Mouse (Mus musculus): ENCODE data around the gene Msi2.

Msi2 gene

DNA sequence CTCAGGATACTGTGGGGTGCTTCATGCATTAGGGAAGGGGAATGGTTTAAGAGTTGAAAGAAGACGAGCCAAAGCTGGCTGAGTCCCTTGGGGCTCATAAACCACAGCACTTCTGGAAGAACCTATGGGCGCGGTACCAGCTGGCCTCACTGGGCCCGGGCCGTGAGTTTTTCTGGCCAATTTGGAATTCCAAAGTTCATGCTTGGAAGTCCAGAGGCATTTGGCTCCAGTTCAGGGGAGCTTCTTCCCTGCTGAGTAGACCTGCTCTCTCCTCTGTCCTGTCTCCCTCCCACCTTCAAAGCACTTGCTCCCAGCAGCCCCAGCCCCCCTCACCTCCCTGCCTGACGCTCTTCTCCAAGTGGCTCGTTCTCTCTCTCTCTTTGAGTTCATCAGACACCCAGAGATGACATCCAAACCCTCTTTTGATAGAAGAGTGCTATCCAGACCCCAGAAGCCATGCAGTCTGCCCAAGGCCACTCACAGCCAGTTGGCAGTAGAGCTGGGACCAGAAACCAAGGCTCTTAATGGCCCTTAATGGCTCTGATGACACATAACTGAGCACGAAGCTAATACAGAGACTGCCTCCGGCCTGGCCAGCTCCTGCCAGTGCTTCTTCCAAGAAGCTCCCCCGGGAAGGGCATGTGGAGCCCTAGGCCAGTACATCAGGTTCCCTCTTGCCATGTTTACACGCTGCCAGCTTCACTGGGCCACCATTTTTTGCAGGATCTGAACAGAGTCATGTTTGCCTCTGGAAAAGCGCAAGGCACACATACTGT, 204.0 kb downstream of the Msi2 start:
- DNase-seq (ENCODE audit: low spot score) = no peak

DNA sequence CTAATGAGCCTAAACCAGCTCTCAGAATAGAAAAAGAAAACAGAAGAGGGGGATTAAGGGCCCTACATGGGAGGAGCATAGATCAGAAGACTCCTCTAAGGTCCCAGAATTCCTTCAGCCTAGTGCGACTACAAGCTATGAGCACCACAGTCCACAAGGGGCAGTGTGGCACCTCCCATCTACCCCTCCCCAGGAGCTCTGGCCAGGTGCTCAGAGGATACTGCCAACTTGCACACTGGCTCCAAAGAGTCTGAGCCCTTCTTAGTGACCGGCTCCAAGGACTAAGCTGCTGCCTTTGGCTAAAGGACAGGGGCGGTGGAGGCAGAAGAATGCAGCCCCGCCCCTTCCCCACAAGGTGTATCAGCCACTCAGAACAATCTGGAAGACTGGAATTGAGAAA, 205.7 kb downstream of the Msi2 start:
- DNase-seq (ENCODE audit: low spot score) = peak; percentile 83

DNA sequence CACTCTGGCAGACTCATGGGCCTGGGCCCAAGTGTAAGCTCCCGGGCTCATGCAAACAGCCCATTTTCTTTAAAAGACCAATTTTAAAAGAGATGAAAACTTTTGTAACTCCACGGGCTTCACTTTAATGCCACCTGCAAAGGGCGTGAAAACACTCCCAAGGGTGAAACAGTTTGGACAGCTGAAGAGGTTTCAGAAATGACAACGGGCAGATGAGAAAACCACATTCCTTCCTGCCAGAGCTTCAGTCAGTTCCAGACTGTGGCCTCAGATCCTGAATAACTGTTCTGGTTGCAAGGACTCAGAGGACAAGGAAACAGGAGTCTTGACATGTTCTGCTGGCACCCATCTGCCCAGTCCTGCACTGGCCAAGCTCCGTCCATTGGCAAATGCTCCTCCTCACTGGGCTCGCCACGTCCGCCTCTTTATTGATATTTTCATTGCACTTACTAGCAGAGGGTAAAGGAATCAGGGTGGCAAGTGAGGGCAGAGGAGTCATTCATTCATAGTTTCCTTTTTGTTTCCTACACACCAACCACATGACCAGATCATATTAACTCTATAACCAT, 207.9 kb downstream of the Msi2 start:
- DNase-seq (ENCODE audit: low spot score) = no peak

DNA sequence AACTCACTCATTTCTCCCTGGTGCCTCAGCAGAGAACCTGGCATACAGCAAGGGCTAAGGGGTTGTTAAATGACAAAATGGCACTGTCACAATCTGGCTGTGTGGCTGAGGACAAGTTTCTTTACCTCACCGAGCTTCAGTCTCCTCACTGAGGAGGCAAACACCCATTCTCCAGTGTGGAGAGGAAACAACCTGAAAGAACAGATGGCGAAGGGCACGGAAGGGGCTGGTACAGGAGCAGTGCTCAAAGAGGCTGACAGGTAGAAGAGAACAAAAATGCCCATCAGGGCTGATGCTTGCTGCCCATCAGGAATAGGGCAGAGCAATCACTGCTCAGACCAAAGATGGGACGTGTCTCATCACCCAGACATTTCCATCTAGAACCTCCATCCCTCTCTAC, 208.8 kb downstream of the Msi2 start:
- no peak for DNase-seq (ENCODE audit: low spot score)

DNA sequence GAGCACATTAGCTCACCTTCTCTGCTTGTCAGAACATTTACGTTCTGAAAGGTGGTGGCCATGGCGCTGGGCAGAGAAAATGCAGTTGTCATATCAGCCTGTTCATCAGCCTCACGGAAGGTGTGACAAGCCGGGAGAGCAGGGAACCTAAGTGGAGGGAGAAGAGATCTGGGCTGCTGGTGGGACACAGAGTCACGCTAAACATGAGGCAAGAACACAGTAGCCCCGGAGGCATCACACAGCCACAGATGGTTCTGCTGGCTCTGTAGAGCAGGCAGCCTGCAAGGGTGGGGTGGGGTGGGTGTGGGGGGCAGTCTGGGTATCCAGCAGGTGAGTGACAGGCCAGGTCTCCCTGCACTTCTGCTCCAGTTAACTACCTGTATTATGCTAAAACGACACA, 210.2 kb downstream of the Msi2 start:
- no peak for DNase-seq (ENCODE audit: low spot score)

DNA sequence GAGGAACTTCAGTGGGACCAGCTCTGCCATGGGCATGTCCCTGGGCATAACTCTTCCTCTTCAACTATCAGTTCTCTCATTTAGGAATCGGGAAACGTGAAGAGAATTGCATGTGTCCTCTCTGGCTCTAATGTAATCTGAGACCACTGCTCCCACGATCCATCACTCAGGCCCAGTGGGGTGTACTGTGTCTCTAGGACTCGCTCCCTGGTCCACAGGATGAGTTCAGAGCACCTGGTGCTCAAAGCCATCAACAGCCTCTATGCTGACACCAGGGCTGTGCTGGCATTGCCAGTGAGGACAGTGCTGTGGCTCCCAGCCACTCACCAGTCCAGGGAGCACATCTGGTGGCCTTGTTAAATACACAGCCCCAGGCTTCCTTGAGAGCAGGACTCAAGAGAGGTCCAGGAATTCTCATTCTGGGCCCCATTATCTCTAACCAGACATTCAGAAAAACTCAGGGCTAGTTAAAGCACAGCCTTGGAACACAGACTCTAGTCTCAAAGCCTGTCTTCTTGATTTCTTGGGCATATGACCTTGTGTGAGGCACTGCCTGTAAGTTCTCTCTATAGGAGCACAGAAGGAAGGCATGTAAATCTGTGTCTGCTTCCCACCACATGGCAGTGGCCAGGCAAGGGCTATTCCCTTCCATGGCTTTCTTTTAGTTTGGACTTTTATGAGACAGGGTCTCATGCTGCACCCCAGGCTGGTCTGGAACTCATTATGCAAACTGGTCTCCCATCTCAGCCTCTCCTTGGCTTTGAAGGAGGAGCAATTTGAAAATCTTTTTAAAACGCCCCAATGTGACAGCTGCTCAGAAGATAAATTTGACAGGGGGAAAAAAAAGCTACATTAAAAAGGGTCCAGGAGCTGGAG, 211.5 kb downstream of the Msi2 start:
- peak; percentile 50 for DNase-seq (ENCODE audit: low spot score)

DNA sequence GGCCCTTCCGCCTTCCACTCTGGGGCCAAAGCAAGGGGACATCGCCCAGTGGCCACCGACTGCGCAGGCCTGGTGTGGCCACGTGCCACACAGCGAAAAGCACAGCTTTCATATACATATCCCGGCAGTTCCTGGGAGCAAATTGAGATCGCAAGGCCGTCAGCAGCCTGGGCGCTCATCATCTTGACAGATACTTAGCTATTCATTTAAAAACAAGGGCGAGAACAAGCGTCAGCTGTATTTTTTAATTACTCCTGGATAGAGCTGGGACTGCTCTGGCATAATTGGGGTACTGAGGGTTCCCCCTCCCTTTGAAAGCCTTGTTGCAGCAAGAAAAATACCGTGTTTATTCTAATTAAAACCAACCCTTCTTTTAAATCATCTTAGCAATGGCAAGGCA, 212.2 kb downstream of the Msi2 start:
- DNase-seq (ENCODE audit: low spot score) = no peak

DNA sequence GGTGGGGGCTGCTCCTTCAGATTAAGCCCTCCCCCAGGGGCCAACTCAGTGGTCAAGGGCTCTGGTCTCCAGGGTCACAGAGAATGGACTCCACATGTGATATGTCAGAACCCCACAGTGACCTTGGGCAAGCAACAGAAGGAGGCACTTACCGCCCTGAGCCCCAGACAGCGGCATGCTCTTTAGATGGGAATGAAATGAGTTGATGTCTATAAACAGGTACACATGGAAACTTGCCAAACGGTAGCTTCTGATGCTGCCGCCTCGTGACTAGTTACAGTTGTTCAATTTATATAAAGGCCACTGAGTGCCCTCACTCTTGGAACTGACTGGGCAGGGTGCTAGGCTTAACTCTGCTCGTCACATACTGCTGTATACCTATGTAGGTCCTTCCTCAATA, 215.7 kb downstream of the Msi2 start:
- DNase-seq (ENCODE audit: low spot score) = no peak

DNA sequence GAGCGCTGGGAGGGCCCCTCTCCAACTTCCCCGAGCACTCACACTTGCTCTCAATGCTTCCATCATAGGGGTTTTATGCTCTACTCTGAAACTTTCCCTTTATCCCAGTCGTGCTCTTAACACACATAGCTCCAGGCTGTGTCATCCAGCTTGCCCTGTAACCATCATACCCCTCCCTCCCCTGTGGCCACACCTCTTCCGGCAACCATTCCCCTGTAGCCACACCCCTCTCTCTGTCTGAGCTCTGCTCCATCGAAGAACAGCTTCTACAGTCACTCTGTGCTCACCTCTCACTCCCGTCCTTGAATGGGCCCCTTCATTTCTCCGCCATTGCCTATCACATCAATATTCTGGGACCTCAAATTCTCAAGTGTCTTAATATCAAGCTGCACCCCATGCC, 219.8 kb downstream of the Msi2 start:
- DNase-seq (ENCODE audit: low spot score) = no peak

DNA sequence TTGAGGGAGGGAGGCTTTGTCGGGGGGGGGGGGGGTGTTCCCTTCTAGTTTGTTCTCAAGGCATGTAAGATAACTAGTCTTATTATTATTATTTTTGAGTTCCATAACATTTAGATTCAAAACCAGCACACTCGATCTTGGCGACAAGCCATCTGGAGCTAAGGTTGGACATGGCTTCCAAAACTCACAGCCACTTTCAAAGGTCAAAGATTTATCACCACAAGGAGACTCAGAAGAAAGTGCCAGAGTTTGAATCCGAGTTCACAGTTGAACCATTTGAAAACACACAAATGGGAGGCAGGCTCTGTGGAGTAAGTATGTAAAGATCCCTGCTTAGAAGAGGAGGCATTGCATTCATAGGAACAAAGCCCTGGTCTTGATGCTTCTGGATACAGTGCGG, 221.9 kb downstream of the Msi2 start:
- DNase-seq (ENCODE audit: low spot score) = no peak

DNA sequence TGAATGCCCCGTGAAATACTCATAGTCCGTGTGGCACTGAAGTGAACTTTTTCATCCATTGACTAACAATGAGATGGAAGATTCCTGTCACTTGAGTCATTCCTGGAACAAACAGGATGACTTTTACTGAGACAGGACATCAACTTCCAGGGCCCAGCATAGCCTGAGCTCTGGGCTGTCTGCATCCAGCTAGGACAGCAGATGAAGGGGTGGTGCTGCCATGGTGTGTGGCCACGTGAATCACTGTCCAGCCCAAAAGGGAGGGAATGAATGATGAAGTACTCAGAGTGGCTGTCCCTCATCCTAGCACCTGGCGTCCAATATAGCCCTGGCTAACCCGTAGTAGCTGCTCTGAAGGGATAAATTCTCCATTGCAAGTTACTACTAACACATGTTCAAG, 222.6 kb downstream of the Msi2 start:
- no peak for DNase-seq (ENCODE audit: low spot score)

DNA sequence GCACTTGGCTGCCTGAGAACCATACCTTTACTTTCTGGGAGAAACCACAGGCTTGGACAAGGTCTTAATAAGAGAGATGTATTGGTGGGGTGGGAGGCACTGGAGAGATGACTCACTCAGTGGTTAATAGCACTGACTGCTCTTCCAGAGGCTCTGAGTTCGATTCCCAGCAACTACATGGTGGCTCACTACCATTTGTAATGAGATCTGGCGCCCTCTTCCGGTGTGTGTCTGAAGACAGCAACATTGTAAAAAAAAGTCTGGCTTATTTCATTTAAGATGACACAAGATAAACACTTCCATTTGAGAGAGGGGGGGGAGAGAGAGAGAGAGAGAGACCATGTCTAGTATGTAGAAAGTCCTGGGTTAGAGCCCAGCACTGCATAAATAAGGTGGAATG, 223.3 kb downstream of the Msi2 start:
- DNase-seq (ENCODE audit: low spot score) = no peak

DNA sequence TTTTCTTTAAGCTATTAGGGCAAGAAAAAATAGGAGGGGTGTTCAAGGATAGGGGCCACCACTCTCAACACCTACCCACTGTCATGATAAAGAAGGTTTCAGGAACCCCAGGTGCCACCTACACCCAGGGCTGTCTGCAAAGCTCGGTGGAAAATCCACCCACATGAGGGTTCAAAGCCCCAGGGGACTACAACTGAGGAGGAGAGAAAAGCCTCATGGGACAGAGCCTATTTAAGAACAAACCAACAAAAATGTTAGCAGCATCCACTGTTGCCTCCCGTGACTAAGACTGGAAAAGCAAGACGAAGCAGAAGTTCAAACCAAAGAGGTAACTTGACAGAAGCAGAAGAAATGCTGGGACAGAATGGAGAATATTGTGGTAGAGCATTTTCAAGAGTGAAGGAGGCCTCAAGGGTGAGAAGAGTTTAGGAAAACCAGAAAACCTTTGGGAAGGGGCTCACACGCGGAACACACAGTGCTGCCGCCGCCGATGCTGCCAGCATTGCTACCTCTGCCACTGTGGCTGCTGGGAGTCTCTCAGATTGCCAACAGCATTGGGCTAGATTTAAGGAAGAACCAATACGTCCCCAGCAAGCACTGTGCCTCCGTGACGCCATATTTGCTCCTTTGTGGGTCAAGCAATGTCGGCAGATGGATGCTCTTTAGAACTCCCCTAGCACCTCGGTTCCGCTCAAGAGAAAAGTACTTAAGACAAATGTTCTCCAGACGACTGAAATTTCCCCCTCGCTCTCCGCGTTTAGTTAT, 224.3 kb downstream of the Msi2 start:
- DNase-seq (ENCODE audit: low spot score) = no peak

DNA sequence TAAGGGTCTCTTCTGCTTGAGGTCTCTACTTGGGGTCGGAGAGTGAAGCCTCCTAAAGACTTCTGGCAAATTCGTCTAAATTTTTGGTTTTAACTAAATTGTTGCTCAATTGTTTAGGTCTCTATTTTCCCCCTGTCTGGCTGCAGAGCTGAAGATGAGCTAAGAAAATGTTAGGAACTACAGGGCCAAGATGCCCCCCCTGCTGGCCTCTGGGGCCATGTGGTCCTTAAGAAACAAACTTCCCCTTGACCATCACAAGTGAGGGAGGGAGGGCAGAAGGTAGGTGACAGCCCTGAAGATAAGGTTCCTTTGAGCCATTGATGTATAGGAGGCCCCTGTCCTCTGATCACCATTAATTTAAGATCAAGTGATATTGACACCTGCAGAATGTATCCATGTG, 225.7 kb downstream of the Msi2 start:
- DNase-seq (ENCODE audit: low spot score) = no peak

DNA sequence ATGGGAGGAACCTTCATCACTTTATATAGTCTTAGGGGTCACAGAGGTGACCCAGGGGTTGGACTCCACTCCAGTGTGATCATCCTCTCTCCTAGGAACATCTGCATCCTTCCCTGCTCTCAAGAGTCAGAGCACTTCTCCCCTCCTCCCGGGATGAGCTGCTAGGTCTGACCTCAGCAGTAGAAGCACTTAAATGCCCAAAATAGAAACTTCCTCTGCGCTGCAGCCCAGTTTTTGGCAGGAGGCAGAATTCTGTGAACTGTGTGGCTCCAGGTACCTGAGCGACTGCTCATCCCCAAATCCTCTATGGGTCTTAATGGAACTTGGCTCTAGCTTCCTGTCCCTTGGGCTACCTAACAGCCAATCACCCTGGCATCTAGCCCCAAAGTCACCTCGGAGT, 228.3 kb downstream of the Msi2 start:
- DNase-seq (ENCODE audit: low spot score) = no peak

DNA sequence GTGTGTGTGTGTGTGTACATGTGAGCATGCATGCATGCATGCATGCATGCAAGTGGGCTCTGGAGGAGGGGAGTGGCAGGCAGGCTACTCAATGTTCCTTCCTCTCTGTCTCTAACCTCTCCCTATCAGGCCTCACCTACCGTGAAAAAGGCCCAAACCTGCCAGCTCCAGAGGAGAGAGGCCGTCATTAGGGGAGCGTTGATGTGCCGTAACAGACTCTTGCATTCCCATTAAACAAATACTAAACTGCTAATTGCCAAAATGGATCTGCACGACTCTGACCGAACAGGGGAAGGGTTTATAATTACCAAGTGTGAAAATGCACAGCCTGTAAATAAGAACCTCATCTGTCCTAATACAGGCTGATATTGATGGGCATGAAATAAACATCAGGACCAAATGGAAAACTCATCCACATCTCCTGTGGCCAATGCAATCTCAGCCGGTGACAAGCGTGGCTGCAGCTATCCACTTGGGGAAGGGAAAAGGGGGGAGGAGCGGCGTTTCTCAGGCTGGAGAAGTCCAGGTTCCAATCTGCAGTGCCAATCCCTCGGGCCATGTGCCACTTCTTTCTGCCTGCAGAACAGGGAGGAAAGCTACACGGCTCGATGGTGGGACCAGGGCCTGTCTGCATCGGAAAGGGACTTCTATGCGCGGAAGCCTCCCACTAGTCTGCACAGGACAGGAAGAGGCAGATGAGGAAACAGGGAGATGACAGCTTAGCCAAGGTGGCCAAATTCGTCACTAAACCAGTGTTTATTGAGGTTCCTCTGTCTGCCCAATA, 229.2 kb downstream of the Msi2 start:
- DNase-seq (ENCODE audit: low spot score) = no peak

DNA sequence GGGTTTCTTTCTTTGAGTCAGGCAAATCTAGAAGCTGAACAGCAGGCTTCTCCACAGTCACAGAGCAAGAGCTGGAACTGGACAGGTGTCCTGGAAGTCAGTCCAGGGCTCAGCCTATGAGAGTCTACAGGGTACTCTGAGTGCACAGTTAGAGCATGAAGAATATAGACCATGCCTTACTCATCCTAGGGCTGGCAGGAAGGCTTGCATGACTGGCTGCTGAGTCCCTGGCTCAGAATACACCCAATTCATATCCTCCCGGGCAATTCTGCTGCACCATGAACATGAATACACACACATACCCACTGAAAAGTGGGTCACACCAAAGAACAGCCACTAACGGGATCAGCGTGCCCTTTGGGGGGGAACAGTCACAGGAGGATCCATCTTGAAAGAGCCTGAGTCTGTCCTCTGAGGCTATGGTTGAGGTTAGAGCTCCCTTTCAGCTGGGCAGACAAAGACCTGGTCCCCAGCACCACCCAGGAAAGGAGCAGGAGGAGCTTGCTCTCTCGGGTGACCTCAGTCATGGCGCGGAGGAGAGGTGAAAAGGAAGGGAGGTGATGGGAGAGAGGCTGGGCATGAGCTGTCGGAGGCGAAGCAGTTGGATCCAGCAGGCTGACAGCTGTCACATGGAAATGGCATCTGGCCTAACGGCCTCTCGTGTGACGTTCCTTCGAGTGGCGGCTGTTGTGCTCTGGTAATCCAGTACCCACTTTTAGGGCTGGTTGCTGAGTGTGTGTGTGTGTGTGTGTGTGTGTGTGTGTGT, 230.0 kb downstream of the Msi2 start:
- no peak for DNase-seq (ENCODE audit: low spot score)

DNA sequence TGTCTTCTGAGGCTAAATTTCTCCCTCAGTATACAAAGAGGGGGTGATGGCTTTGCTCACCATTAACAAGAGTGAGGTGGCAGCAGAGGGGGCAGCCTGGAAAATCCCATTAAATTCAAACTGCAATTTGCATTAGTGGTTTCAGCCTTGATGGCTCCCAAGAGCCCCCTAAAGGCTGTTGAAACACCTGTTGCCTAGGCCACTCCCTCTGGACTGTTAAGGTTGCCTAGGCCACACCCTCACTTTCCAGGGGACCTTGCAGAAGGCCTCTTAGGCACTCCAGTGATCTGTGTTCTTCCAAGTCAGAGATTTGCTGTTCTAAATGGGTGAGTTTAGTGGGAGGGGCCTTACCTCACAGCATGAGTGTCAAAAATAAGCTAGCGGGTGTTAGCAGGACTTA, 232.3 kb downstream of the Msi2 start:
- DNase-seq (ENCODE audit: low spot score) = no peak

DNA sequence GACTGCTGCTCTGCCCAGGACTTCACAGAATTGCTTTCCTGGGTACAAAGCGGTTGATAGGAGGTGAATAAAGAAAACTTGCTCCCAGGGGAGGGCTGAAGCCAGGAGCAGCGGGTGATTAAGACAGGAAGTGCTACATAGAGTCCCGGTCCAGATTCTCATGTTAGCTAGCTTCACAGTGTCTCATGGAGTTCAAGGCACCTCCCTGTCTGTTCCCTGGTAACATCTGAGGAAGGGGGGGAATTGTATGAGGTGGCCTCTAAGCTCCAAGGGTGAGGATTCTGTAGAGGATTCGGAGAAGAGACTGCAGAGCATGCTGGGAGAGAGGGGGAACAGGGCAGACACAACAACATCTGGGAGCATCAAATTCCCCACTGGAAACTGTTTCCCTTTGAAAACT, 233.2 kb downstream of the Msi2 start:
- DNase-seq (ENCODE audit: low spot score) = no peak

DNA sequence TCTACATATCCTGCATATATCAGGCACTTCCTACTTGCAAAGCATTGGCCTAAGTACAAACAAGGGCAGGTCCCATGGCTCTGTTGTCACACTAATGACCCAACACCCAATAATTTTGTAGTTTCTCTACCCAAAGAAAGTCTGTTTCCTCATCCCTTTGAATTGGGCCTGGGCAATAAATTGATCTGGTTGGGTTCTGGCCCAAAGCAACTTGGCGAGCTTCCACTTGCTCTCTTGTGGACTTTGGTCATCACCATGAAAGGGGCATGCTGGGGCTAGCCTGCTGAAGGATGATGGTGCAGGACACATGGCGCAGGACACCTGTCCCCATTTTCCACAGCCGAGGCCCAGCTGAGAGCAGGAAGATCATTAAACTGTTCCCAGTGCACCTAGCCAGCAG, 234.3 kb downstream of the Msi2 start:
- DNase-seq (ENCODE audit: low spot score) = no peak

DNA sequence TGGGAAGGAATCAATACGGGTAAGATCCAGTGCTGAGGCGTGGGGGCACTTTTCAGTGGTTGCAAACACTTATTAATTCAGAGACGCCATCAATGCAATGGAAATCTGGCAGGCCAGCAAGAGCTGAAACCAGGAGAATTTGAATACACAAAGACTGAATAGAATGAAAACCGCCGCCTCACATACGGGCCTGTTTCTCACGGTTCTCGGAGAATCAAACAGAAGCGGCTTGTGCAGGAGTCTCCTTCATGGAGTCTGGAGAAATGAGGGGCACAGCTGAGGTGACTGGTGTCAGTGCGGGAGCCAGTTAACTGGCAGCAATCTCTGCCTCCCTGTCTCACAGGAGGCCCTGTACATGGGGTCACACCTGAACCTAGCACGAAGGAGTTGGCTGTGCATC, 235.7 kb downstream of the Msi2 start:
- DNase-seq (ENCODE audit: low spot score) = peak; percentile 51

Data from embryo, embryonic 10 days (tissue).